Comparison of ENCODE assay signal across 9 mouse cellular contexts in genomic region chr7:127813821-127814220, GRCm38 (mm10). TPM values are rescaled to one million over a fixed set of nuclear protein-coding genes. Genes with fewer than 3 reads are reported as not detected.
DNase-seq lines count a peak whose midpoint lies in the region; ATAC-seq and TF ChIP-seq lines count a peak whose summit lies in the region.
"Had no signal": no experiment of that assay in that cellular context is flagged by ENCODE, and none has a peak within 500 bp of the region (broad histone marks: within the 10 kb centered on the region; RNA-seq: fewer than 3 reads in every experiment).

No protein-coding gene starts in this region.

- no peak for DNase-seq in heart, adult 2 months
- DNase-seq in liver, adult 2 months (ENCODE audit: extremely low read depth, low read depth, low spot score), result peak; percentile 99
- DNase-seq in liver, result no peak
- peak; percentile 71 for DNase-seq in heart, postnatal 0 days (ENCODE audit: low spot score)
- no peak for DNase-seq in right cerebral cortex, postnatal 25 days

- no peak overlapping the region for H3K4me2 ChIP-seq in heart, embryonic 11.5 days
- H3K4me2 ChIP-seq in heart, postnatal 0 days (ENCODE audit: low read depth, low read length), result peak overlapping the region; percentile 47
- no peak overlapping the region for H3K4me2 ChIP-seq in liver, embryonic 16.5 days (ENCODE audit: low read depth, low read length)

- 14% methylated on average over 4 of the region's 4 CpGs for WGBS in heart, adult 2 months
- WGBS in heart, embryonic 11.5 days (ENCODE audit: insufficient replicate concordance), result 78% methylated on average over 4 of the region's 4 CpGs
- 8% methylated on average over 4 of the region's 4 CpGs for WGBS in liver, adult 2 months
- 28% methylated on average over 4 of the region's 4 CpGs for WGBS in heart, postnatal 0 days
- 49% methylated on average over 4 of the region's 4 CpGs for WGBS in liver, embryonic 16.5 days (ENCODE audit: insufficient replicate concordance)

- no peaks in the 10 kb centered on the region for H3K9me3 ChIP-seq in heart, embryonic 11.5 days (replicated peaks; ENCODE audit: control insufficient read depth, low read length)
- H3K9me3 ChIP-seq in heart, postnatal 0 days (replicated peaks; ENCODE audit: control insufficient read depth, low read length), result no peaks in the 10 kb centered on the region
- H3K9me3 ChIP-seq in liver, embryonic 16.5 days (replicated peaks; ENCODE audit: control insufficient read depth, low read length), result no peaks in the 10 kb centered on the region
- H3K9me3 ChIP-seq: megakaryocyte, embryonic 14.5 days had no signal

- H3K27ac ChIP-seq in heart, adult 2 months, result peak overlapping the region; percentile 83
- no peak overlapping the region for H3K27ac ChIP-seq in heart, embryonic 11.5 days (ENCODE audit: low read depth, low read length)
- H3K27ac ChIP-seq in liver, adult 2 months (replicated peaks; ENCODE audit: insufficient read depth, low read depth, low read length), result peak overlapping the region; percentile 98
- peak overlapping the region; percentile 91 for H3K27ac ChIP-seq in heart, postnatal 0 days (ENCODE audit: low read depth)
- H3K27ac ChIP-seq in liver, embryonic 16.5 days (ENCODE audit: low read length), result peak overlapping the region; percentile 81

- peak overlapping the region; percentile 26 for H3K4me3 ChIP-seq in heart, adult 2 months
- no peak overlapping the region for H3K4me3 ChIP-seq in heart, embryonic 11.5 days (ENCODE audit: low read depth, low read length)
- peak overlapping the region; percentile 11; the same call in 1 of the 2 replicates for H3K4me3 ChIP-seq in liver, adult 2 months (ENCODE audit: insufficient read depth, low read depth, low read length)
- H3K4me3 ChIP-seq in heart, postnatal 0 days (ENCODE audit: low read depth, low read length), result 0 out of 2 replicates have a peak overlapping the region, but pooled peaks have one; percentile 3
- no peak overlapping the region for H3K4me3 ChIP-seq in liver, embryonic 16.5 days (ENCODE audit: low read depth, low read length)
- H3K4me3 ChIP-seq: megakaryocyte, embryonic 14.5 days had no signal

- 0 out of 2 replicates have a peak, but pooled peaks have one; percentile 23 for TF ChIP-seq EP300 in heart, adult 2 months (IDR thresholded peaks at IDR 0.05; ENCODE audit: insufficient read depth, low read depth, low read length)
- TF ChIP-seq EP300 in heart, postnatal 0 days (IDR thresholded peaks at IDR 0.05; ENCODE audit: low read depth), result no peak

- TF ChIP-seq CTCF in heart, adult 2 months (IDR thresholded peaks at IDR 0.05), result no peak
- TF ChIP-seq CTCF in liver, adult 2 months (IDR thresholded peaks at IDR 0.05; ENCODE audit: low read depth, low read length), result no peak
- no peak for TF ChIP-seq CTCF in heart, postnatal 0 days (IDR thresholded peaks at IDR 0.05; ENCODE audit: low read depth)

- no peak for ATAC-seq in heart, embryonic 11.5 days (replicated peaks; ENCODE audit: insufficient number of reproducible peaks, low FRiP score, low TSS enrichment)
- ATAC-seq in heart, postnatal 0 days (ENCODE audit: insufficient read depth, low read depth), result peak; percentile 84
- ATAC-seq in liver, embryonic 16.5 days (ENCODE audit: low read depth), result peak; percentile 69

- peaks cover 10% of the 10 kb centered on the region for H3K4me1 ChIP-seq in heart, adult 2 months (ENCODE audit: control insufficient read depth, insufficient read depth, low read length)
- H3K4me1 ChIP-seq in heart, embryonic 11.5 days (ENCODE audit: control insufficient read depth, insufficient read depth, low read length), result no peaks in the 10 kb centered on the region
- peaks cover 40% of the 10 kb centered on the region for H3K4me1 ChIP-seq in liver, adult 2 months (ENCODE audit: control insufficient read depth, insufficient read depth, low read length)
- H3K4me1 ChIP-seq in heart, postnatal 0 days (ENCODE audit: control insufficient read depth, insufficient read depth), result peaks cover 7% of the 10 kb centered on the region; the same call in 1 of the 2 replicates
- H3K4me1 ChIP-seq in liver, embryonic 16.5 days (ENCODE audit: control insufficient read depth, low read depth, low read length), result peaks cover 11% of the 10 kb centered on the region; the same call in 1 of the 2 replicates

- H3K36me3 ChIP-seq in heart, adult 2 months (ENCODE audit: control insufficient read depth, insufficient read depth, low read length), result no peaks in the 10 kb centered on the region
- no peaks in the 10 kb centered on the region for H3K36me3 ChIP-seq in heart, embryonic 11.5 days (ENCODE audit: control insufficient read depth, insufficient read depth, low read length)
- H3K36me3 ChIP-seq in liver, adult 2 months (ENCODE audit: control insufficient read depth, insufficient read depth, low read length), result no peaks in the 10 kb centered on the region
- no peaks in the 10 kb centered on the region for H3K36me3 ChIP-seq in heart, postnatal 0 days (replicated peaks; ENCODE audit: control insufficient read depth, insufficient read depth, low read length)
- H3K36me3 ChIP-seq in liver, embryonic 16.5 days (ENCODE audit: control insufficient read depth, insufficient read depth), result no peaks in the 10 kb centered on the region

- H3K79me2 ChIP-seq in heart, adult 2 months (replicated peaks; ENCODE audit: control insufficient read depth, insufficient read depth, low read length), result no peaks in the 10 kb centered on the region
- no peaks in the 10 kb centered on the region for H3K79me2 ChIP-seq in liver, adult 2 months (ENCODE audit: control insufficient read depth, insufficient read depth, low read length)

- no peaks in the 10 kb centered on the region for H3K27me3 ChIP-seq in heart, adult 2 months (ENCODE audit: control insufficient read depth, insufficient read depth, low read length)
- H3K27me3 ChIP-seq in heart, embryonic 11.5 days (ENCODE audit: control insufficient read depth, insufficient read depth, low read length), result no peaks in the 10 kb centered on the region
- no peaks in the 10 kb centered on the region for H3K27me3 ChIP-seq in liver, adult 2 months (ENCODE audit: control insufficient read depth, insufficient read depth, low read length)
- H3K27me3 ChIP-seq in heart, postnatal 0 days (ENCODE audit: control insufficient read depth, insufficient read depth, low read length), result no peaks in the 10 kb centered on the region
- H3K27me3 ChIP-seq in liver, embryonic 16.5 days (ENCODE audit: control insufficient read depth, insufficient read depth, low read depth, low read length), result no peaks in the 10 kb centered on the region

- intact Hi-C loops in heart, adult 2 months (cut with DNase I), result loop anchor here (1.0 to 10.0 kb wide), 2 partner anchors 14 to 391 kb away; partner anchors contain the start of genes Cox6a2 and Hsd3b7

- TF ChIP-seq POLR2A in heart, adult 2 months (IDR thresholded peaks at IDR 0.05; ENCODE audit: insufficient read depth, low read depth, low read length), result 0 out of 2 replicates have a peak, but pooled peaks have one; percentile 8
- no peak for TF ChIP-seq POLR2A in liver, adult 2 months (IDR thresholded peaks at IDR 0.05; ENCODE audit: extremely low read depth, insufficient read depth, low read length)

- H3K9ac ChIP-seq in heart, adult 2 months (ENCODE audit: low read depth, low read length), result peak overlapping the region; percentile 54
- H3K9ac ChIP-seq in heart, embryonic 11.5 days (ENCODE audit: low read depth, low read length), result no peak overlapping the region
- H3K9ac ChIP-seq in liver, adult 2 months (ENCODE audit: low read depth, low read length), result peak overlapping the region; percentile 63
- peak overlapping the region; percentile 24; the same call in 1 of the 2 replicates for H3K9ac ChIP-seq in heart, postnatal 0 days (replicated peaks; ENCODE audit: low read depth, low read length)
- no peak overlapping the region for H3K9ac ChIP-seq in liver, embryonic 16.5 days (ENCODE audit: low read depth, low read length)

RNA-seq across cellular contexts. Expression of gene Stx4a, which starts 10.3 kb away (rescaled TPM):
- total RNA-seq in heart, adult 2 months (2021), result 10 to 100 TPM; 68.4 to 71.9 TPM
- polyA plus RNA-seq in heart, adult 2 months (2012; rRNA removed), result 79.3 and 83.0 TPM in 2 replicates
- polyA plus RNA-seq in heart, embryonic 11.5 days (2014; fragmentation: Nextera tagmentation; extraction: Ambion mirVana), result 20.5 and 22.8 TPM in 2 replicates
- total RNA-seq in liver, adult 2 months (2014; rRNA removed), result 16.7 and 18.5 TPM in 2 replicates
- polyA plus RNA-seq in liver, adult 2 months (2012; rRNA removed), result 34.7 and 38.3 TPM in 2 replicates
- total RNA-seq in heart, postnatal 0 days (2014; rRNA removed; ENCODE audit: low replicate concordance), result 4.5 and 14.5 TPM in 2 replicates
- polyA plus RNA-seq in heart, postnatal 0 days (2015; fragmentation: Nextera tagmentation; extraction: Ambion mirVana), result 44.7 and 46.5 TPM in 2 replicates
- polyA plus RNA-seq in liver, embryonic 16.5 days (2015; fragmentation: Nextera tagmentation; extraction: Ambion mirVana), result 11.8 TPM in 2 replicates

RNA-seq across cellular contexts. Expression of gene Stx1b, which starts 10.5 kb away (rescaled TPM):
- total RNA-seq in heart, adult 2 months (2021), result 1 to 10 TPM in 1 of 2 experiments, under 1 TPM in 1; 0.77 to 1.1 TPM
- 3.8 and 4.0 TPM in 2 replicates for polyA plus RNA-seq in heart, adult 2 months (2012; rRNA removed)
- polyA plus RNA-seq in heart, embryonic 11.5 days (2014; fragmentation: Nextera tagmentation; extraction: Ambion mirVana), result 1.4 and 1.8 TPM in 2 replicates
- total RNA-seq in liver, adult 2 months (2014; rRNA removed), result 0.55 and 0.87 TPM in 2 replicates
- 7.9 TPM in 2 replicates for polyA plus RNA-seq in liver, adult 2 months (2012; rRNA removed)
- 0.15 and 0.19 TPM in 2 replicates for total RNA-seq in heart, postnatal 0 days (2014; rRNA removed; ENCODE audit: low replicate concordance)
- 0.38 and 0.51 TPM in 2 replicates for polyA plus RNA-seq in heart, postnatal 0 days (2015; fragmentation: Nextera tagmentation; extraction: Ambion mirVana)
- 0.25 and 0.40 TPM in 2 replicates for polyA plus RNA-seq in liver, embryonic 16.5 days (2015; fragmentation: Nextera tagmentation; extraction: Ambion mirVana)

RNA-seq across cellular contexts. Expression of gene Hsd3b7, which starts 13.4 kb away (rescaled TPM):
- 10 to 100 TPM in 1 of 2 experiments, 1 to 10 TPM in 1; 9.8 to 12.9 TPM for total RNA-seq in heart, adult 2 months (2021)
- 37.0 and 45.0 TPM in 2 replicates for polyA plus RNA-seq in heart, adult 2 months (2012; rRNA removed)
- polyA plus RNA-seq in heart, embryonic 11.5 days (2014; fragmentation: Nextera tagmentation; extraction: Ambion mirVana), result 18.1 and 23.5 TPM in 2 replicates
- 458 and 477 TPM in 2 replicates for total RNA-seq in liver, adult 2 months (2014; rRNA removed)
- polyA plus RNA-seq in liver, adult 2 months (2012; rRNA removed), result 1,150 and 1,162 TPM in 2 replicates
- 36.1 and 47.4 TPM in 2 replicates for total RNA-seq in heart, postnatal 0 days (2014; rRNA removed; ENCODE audit: low replicate concordance)
- 23.3 and 27.4 TPM in 2 replicates for polyA plus RNA-seq in heart, postnatal 0 days (2015; fragmentation: Nextera tagmentation; extraction: Ambion mirVana)
- 72.9 and 80.3 TPM in 2 replicates for polyA plus RNA-seq in liver, embryonic 16.5 days (2015; fragmentation: Nextera tagmentation; extraction: Ambion mirVana)

RNA-seq across cellular contexts. Expression of gene Gm49388, which starts 28.4 kb away (rescaled TPM):
- 1 to 10 TPM; 1.6 to 2.6 TPM for total RNA-seq in heart, adult 2 months (2021)
- polyA plus RNA-seq in heart, adult 2 months (2012; rRNA removed), result not detected in 2 replicates
- 0.46 TPM in 1 of 2 replicates, not detected in the other for polyA plus RNA-seq in heart, embryonic 11.5 days (2014; fragmentation: Nextera tagmentation; extraction: Ambion mirVana)
- total RNA-seq in liver, adult 2 months (2014; rRNA removed), result not detected in 2 replicates
- not detected in 2 replicates for polyA plus RNA-seq in liver, adult 2 months (2012; rRNA removed)
- total RNA-seq in heart, postnatal 0 days (2014; rRNA removed; ENCODE audit: low replicate concordance), result not detected in 2 replicates
- polyA plus RNA-seq in heart, postnatal 0 days (2015; fragmentation: Nextera tagmentation; extraction: Ambion mirVana), result not detected in 2 replicates
- polyA plus RNA-seq in liver, embryonic 16.5 days (2015; fragmentation: Nextera tagmentation; extraction: Ambion mirVana), result not detected in 2 replicates
- polyA plus RNA-seq: embryonic facial prominence, embryonic 11.5 days had no signal

RNA-seq across cellular contexts. Expression of gene Setd1a, which starts 37.4 kb away (rescaled TPM):
- 10 to 100 TPM; 16.3 to 18.5 TPM for total RNA-seq in heart, adult 2 months (2021)
- polyA plus RNA-seq in heart, adult 2 months (2012; rRNA removed), result 7.1 and 8.6 TPM in 2 replicates
- 16.9 and 20.8 TPM in 2 replicates for polyA plus RNA-seq in heart, embryonic 11.5 days (2014; fragmentation: Nextera tagmentation; extraction: Ambion mirVana)
- 2.6 and 5.4 TPM in 2 replicates for total RNA-seq in liver, adult 2 months (2014; rRNA removed)
- 5.5 and 7.8 TPM in 2 replicates for polyA plus RNA-seq in liver, adult 2 months (2012; rRNA removed)
- total RNA-seq in heart, postnatal 0 days (2014; rRNA removed; ENCODE audit: low replicate concordance), result 7.5 and 14.4 TPM in 2 replicates
- 6.0 and 7.6 TPM in 2 replicates for polyA plus RNA-seq in heart, postnatal 0 days (2015; fragmentation: Nextera tagmentation; extraction: Ambion mirVana)
- 7.5 and 7.9 TPM in 2 replicates for polyA plus RNA-seq in liver, embryonic 16.5 days (2015; fragmentation: Nextera tagmentation; extraction: Ambion mirVana)

Comparison
In these comparisons a context has a peak if more than half of its experiments do, and no peak if none do; other contexts are left out.
1. DNase-seq: peak in liver, adult 2 months (single experiment) and heart, postnatal 0 days (single experiment); none in heart, adult 2 months (0 of 2), liver (single experiment) and right cerebral cortex, postnatal 25 days (single experiment).
2. H3K4me3 ChIP-seq: peak in heart, adult 2 months (single experiment), liver, adult 2 months (single experiment) and heart, postnatal 0 days (single experiment); none in heart, embryonic 11.5 days (single experiment) and liver, embryonic 16.5 days (single experiment).
3. H3K9ac ChIP-seq: peak in heart, adult 2 months (single experiment), liver, adult 2 months (single experiment) and heart, postnatal 0 days (single experiment); none in heart, embryonic 11.5 days (single experiment) and liver, embryonic 16.5 days (single experiment).
4. RNA of gene Hsd3b7, which starts 13.4 kb away (polyA plus RNA-seq): 1,150 to 1,162 TPM in liver, adult 2 months; 72.9 to 80.3 TPM in liver, embryonic 16.5 days, 37.0 to 45.0 TPM in heart, adult 2 months, 23.3 to 27.4 TPM in heart, postnatal 0 days and 18.1 to 23.5 TPM in heart, embryonic 11.5 days; every median in the first group is over 10 times any median in the second.